Mouse (Mus musculus) mesoderm, embryonic 11.5 days (tissue): ENCODE data around the gene Bicra.

Source experiments
- DNase-seq: peaks from one replicate; pipeline ENCODE4 v3.0.0-alpha.2; 2012; ENCODE audit warnings: low read depth, low spot score

Gene Bicra

DNA sequence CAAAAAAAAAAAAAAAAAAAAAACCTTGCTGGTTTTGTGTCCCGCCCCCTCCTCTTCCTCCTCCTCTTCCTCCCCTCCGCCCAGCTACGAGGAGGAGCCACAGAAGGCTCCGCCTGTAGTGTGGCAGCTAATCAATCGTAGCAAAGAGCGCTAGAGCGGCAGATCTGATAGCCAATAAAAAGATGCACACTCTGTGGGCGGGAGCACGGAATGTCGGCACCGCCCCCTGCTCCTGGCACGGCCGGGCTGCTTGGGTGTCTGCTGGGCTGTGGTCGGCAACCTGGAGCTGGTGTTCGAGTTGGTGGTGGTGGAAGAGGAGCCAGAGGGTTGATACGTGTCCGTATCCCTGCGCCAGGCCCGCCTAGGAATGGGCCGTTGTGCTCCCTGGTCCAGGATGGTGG, 443 bp upstream of the Bicra start:
- DNase-seq: peak; percentile 99

DNA sequence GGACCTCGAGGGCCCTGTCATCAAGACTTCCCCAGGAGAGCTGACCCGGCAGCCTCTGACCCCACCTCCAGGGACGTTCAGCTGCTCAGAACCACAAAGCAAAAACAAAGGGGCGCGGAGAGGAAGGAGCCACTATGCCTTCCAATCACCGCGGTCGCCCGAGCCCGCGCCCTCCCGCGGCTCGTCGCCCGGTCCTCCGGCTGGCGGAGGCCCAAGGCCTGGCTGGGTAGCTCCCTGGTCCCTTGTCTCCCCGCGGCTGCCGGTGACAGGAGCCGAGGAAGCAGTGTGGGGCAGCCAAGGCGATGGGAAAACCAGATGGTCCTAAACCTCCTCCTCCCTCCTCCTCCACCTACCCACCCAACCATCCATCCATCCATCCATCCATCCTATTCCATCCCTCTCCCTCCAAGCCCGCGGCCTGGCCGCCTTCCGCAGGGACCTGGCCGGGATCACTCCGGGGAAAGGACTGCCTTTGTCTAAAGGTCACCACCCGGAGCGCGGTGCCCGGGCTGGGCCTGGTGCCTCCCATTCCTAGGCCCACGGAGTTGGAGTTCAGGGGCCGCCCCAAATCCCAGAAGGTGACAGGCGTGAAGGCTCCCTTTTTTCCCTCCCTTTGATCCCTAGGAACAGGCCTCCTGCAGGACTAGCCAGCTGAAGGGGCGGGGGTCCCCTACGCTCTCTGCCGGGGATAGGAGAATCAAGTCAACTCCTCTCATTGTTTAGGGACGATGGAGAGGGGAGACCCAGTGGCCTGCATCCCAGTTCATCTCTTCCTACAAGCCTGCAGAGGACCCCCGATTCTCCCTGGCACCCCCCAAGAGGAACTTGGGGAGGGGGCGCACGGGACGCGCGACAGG, 1.0 kb downstream of the Bicra start:
- DNase-seq: peak; percentile 61

DNA sequence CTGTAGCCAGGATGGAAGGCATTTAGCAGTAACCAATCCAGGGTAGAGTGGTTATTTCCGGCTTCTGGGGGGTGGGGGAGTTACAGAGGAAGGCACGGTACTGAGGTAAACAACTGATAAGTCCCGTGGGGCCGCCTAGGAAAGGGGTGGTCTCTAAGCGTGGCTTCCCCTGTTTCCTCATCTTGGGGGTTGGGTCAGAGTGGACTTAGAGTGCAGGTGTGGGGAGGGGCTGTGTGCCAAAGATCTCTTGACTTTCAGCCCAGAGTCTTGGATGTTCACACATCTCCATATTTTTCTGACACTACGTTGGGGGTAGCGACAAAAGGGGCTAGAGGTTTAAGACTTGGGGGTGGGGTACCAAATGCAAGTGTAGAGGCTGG, 1.6 kb downstream of the Bicra start:
- peak; percentile 58 for DNase-seq

DNA sequence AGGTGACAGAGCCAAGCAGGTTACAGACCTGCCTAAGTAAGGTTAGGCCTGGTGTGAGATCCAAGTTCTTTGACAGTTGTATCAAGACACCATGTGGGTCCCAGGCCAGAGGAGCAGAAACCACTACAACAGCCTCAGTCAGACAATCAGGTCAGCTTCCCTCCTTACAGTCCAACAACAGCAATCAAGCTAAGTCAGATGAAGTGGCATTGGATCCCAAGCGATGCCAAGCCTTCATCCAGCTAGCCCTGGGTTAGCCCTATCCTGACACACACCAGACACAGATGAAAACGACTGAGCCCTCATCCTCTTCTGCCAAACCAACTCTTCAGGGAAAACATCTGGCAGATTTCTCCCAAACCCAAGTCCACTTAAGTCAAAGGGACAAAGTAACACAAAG, 2.2 kb downstream of the Bicra start:
- no peak for DNase-seq

DNA sequence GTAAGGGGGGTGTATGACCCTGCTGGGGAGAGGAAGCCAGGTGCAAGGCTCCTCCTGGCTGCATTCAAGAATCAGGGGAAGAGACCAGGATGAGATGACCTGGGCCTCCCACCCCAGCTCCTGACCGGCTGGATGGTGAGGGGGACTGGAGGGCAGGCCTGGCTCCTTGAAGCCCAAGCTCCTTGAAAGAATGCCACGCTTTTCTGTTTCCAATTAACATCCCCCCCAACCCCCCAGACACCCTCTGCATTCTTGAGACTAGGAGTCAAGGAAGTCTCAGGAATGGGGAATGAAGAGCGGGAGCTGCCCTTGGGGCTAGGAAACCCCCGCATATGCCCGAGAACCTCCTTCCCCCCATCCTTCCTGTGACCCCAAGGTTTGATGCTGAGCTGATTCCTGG, 3.2 kb downstream of the Bicra start:
- peak; percentile 74 for DNase-seq

DNA sequence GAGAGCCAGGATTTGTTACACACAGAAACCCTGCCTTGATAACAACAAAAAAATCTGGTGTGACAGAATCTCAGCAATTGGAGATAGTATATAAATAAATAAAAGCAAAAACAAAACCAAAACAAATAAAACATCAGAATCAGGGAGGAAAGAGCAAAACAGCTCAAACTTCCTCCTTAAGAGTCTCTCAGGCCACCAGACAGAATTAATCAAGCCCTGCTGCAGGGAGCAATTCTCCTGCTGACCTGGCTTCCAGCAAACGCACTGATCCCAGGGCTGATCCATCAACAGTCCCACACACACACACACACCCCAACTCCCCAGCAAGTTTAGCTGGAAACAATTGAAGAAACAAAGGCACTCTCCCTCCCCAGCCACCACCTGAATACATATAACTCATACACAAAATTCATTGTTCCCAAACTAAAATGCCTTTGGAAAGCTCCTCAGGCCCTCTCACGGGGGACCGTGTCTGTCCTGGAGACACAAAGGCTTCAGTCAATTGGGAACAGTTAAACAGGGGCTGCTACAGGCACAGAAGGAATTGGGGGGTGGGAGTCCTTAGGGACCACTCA, 3.8 kb downstream of the Bicra start:
- DNase-seq: peak; percentile 41

DNA sequence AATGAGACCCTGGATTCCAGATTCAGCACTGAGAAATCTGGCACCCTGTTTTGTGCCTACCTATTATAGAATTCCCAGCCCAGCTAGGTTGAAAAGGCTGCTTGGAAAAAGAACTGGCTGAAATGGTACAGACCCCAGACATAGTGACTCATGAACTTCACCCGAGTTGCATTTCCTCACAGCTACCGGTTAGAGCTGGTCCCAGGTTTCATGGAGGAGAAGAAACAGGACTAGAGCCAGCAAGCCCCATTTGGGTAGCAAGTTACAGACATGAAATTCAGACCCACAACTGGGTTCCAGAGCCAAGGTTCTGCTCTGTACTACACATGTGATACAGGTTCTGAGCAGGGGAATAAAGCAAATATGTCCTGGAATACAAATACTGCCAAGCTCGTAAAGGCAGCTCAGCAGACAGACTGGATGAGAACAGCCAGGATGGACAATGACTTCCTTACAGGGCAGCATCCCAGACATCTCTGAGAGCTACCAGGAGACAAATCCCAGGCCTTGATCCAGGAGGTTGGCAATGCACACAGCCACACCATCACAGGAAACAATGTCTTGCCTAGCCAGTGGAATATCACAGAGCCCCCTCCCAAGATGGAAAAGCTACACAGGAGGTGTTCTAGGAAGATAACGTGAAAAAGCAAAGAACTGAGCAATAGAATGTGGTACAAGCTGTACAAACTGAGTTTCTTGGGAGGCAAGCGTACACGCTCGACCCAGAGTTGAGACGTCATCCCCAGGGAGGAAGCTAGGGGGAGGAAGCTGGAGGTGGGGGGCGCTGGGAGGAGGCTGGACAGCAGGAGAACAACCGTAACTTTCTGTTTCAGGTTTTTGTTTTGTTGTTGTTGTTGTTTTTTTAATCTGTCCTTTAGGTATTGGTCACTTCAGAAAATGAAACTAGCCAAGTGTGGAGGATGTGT, 4.6 kb downstream of the Bicra start:
- DNase-seq: no peak

DNA sequence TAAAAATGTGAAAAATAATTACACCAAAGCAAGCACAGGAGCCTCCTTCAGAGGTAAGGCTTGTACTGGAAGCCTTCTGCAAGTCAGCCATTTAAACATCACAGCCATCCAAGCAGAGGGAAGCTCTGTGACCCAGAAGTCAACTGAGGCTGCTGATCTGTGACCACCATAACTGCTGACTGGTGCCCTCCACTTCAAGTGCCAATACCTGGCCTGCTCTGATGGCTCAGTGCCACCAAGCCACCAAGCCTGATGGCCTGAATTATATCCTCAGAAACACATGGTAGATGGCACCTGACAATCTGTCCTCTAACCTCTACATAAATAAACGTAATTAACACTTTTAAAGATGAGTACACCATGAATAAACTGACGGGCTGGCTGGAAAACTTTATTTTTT, 6.5 kb downstream of the Bicra start:
- DNase-seq: no peak

DNA sequence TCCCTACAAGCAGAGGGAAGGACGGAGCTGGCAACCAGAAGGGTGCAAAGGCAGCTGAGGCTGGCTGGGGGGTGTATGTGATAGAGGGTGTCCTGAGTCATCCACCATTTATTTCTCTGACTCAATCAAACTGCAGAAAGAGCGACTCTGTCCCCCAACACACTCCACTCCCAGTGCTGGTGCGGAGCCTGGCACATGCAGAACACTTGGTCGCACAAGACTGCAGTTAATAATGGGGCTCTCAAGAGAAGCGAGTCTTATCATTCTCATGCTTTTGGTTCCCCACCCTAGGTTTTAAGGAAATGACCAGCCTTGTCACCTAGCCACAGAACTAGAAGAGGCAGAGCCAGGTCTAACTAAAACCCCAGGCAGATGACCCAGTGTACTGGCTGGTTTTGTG, 8.4 kb downstream of the Bicra start:
- DNase-seq: no peak

DNA sequence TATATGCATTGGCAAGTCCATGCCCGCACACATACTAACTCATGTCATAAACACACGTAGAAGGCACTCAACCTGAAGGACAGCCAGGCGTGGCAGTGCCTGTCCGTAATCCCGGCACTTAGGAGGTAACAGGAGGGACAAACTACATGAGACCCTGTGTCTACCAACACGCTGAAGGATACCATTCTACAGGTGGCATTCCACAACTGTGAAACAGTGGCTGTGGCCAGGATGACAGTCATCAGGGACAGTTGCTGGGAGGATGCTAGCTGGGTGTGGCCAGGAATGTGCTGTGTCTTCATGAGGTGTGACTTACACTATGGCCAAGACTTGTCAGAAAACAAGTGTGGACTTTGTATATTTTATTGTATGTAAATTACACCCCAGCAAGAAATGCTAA, 10.7 kb downstream of the Bicra start:
- no peak for DNase-seq

DNA sequence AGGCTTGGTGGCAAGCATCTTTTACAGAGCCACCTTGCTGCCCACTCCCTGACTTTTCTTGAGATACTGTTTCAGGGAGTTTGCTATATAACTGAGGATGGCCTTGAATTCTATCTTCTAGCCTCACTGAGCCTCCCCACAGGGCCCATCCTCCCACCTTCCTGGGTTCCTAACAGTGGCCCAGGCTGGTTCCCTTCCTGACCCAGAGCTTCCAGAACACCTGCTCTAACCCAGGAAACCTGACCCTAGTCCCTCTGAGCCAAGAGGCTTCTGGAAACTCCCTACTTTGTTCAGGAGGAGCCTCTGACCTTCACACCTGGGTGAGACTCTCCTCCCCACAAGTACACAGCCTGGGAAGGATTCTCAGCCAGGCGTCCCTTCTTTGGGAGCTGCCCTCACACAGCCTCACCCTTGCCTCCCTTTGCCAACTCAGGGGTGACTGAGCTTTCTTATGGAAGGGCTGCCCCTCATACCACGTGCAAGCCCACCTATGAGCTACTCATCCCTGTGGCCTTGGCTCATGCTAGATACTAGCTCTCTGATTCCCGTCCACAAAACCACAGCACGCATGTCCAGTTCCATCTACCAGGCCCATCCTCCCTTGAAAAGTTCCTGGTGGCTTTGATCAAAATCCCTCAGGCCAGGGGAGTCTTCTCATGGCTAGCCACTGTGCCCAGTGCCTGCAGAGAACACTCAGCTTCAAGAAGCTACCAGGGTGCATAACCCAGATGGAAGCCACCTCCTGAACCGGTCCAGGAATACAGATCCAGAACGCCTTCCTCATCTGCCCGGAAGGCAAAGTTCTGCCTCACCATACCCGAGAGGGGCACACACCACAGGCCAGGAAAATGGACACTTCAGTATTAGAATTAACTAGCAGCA, 13.9 kb downstream of the Bicra start:
- DNase-seq: no peak

DNA sequence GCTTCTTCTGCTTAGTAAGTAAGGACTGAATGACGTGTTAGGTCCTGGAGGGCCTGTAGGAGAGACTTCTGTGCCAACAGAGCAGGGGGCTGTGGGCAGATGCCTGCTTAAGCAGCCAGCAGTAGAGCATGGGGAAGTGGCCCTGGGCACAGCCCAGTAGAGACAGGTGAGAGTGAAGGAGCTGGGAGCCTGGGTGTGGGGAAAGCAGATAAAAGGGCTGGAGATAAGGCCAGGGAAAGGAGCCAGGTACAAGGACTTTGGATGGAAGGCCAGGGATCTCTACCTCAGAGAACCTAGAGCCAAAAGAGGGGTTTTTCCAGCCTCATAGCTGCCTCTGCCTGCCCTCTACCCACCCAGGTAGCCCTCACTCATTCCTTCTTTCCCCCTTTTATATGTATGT, 14.7 kb downstream of the Bicra start:
- no peak for DNase-seq

DNA sequence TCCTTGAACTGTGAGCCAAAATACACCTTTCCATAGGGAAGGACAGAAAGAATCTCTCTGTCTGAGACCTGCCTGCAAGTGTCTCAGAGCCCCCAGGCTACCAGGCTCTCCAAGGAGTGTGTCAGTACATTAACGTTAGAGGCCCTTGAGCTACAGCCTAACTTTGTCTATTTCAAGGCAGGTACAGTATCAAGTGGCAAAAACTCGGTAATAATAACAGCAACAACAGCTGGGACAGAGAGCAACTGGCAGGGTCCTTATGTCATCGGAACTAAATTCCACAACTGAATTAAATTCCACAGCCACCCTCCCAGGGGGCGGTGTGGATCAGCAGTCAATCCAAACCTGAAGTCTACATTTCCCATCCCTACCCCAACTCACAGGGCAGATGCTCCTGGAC, 16.6 kb downstream of the Bicra start:
- DNase-seq: no peak

DNA sequence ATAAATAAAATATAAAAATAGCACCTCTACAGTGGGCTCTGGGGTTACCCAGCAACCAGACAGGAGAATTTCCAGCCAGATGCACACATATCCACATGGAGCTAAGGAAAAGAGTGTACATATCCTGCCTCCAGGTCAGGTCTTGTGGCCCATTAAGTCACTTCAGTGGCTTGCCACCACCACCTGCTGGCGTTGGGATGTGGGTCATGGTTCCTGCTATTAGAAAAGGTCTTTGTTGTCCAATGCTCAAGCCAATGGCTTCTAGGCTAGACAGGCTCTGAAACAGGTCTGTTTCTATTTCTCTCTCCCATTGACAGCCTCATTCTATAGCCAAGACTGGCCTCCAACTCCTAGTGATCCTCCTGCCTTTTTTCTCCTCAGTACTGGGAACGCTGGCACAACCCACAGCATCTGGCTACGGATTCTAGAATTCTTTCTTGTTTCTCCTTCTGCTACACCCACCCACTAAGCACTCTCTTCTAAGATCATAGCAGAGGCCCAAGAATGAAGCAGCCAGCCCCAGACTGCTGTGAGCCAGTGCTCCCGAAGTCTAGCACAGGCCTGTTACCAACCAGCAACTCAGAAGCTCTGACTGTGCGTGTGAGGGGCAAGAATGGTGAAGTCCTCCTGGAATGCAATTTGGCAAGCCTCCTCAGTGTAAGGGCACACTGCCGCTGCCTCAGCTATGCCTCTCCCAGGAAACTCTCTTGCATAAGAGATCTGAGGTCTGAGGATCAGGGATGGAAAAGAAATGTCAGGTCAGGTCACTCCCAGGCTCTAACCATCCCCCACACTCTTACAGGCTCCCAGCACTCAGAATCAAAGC, 19.4 kb downstream of the Bicra start:
- DNase-seq: no peak

DNA sequence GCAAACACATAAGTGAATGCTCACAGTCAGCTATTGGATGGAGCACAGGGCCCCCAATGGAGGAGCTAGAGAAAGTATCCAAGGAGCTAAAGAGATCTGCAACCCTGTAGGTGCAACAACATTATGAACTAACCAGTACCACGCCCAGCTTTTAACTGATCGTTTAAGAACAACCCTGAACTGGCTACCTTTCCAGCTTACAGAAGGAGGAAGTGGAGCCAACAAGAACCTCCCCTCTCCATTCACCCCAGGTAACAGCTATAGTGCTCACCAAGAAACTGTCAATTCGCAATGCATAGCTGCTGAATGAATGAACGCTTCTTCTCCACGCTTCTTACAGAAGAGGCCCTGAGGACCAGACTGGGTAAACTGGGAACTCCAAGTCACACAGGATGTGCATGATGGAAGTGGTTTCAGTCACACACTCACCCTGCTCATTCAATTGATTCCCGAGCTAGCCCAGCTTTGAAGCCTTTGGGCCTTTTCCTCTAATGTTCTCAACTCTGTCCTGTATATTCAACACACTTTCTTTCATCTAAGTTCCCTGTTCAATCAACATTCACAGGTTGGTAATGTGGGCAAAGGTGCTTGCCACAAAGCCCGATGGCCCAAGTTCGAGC, 23.0 kb downstream of the Bicra start:
- DNase-seq: no peak

DNA sequence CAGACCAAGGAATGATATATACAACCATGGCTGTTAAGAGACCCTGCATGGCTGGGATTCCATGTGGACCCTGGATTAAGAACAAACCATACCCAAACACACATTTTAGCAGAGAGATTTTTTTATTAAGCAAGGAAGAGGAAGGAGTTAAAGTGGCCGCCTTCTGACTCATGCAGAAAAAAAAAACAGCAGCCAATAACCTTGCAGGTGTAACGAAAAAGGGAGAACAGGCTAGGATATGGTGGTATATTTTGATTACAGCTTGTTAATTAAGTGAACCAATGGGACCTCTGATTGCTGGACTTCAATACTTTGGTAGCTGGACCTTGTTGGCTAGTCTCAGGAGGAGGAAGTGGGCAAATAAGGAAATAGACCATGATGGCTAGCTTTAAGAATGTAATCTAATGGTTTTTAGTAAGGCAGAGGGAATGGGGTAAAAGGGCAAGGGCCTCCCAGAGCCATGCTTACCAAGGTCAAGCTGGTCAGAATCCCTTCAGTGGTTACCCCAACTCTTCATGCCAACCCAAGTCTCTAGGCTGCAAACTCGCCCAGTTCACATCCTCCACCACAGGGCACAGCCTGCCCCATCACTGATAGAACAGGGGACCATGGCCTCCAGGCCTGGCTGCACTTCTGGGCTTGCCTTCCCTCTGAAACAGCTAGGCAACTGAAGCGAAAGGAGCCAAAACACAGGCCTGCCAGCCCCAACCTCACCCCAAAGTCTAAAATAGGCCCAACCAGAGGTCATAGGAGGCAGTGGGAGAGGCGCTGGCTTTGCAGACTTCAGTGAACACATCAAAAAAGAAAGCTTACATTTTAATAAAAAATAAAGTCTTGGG, 28.2 kb downstream of the Bicra start:
- no peak for DNase-seq

DNA sequence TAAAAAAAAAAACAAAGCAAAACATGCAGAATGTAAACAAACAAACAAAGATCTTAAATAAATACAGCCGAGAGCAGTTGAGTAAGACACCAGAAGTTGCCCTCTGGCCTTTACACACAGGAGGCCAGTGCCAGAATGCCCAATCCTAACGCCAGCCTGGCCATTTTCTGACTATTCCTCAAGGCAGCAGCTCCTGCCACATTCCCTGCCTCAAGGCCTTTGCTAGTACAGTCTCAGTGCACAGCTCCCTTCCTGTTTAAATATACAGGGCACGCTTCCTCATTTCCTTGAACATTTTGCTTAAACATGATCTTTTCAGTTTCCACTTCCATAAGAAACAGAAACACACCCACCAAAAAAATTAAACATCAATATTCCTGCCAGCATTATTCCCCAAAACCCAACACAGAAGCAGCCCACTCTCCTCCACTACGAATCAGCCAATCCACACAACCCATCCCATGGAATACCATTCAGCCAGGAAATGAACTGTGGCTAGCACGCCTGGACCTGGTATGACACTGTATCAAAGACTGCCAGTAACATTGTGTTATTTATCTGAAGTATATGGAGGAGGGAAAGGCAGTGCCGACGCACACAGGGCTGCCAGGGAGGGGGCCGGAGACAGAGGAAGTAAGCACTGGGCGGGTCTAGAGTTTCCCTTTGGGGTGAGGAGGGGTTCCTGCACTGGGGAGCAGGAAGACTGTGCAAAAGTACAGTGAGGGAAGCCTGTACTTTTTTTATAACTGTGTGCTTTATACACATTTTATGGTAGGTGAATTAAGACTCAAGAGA, 29.5 kb downstream of the Bicra start:
- no peak for DNase-seq

DNA sequence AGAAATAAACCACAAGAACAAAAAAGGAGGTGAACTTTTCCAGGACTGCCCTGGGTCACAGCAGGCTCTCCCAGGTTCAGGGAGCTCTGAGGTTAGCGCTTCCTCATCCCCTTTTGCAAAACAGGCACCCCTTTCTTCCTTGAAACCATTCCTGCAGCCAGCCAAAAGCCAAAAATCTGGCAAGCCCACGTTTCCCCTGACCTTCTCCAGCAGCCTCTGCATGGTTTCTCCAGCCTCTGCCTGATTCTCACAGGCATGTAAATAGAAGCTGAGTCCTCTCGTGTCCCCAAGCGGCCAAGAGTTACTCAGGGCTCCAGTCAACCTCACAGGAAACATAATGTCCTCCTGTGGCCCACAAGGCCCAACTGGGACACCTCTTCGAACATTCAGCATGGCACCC, 32.3 kb downstream of the Bicra start:
- DNase-seq: no peak
